Mouse (Mus musculus): ENCODE data around the gene Etv3. TPM values are rescaled to one million over a fixed set of nuclear protein-coding genes. Genes with fewer than 3 reads are reported as not detected.
A peak's percentile ranks its signal among the peaks of the same experiment; 100 is the strongest.
"Not testable (repeated sequence)": the region's sequence is repeated elsewhere in the genome, so short reads cannot be mapped to it uniquely, and the experiment has no call there.

Gene Etv3
- polyA plus RNA-seq, 1 experiment from 2014 or later = 8.4 TPM

DNA sequence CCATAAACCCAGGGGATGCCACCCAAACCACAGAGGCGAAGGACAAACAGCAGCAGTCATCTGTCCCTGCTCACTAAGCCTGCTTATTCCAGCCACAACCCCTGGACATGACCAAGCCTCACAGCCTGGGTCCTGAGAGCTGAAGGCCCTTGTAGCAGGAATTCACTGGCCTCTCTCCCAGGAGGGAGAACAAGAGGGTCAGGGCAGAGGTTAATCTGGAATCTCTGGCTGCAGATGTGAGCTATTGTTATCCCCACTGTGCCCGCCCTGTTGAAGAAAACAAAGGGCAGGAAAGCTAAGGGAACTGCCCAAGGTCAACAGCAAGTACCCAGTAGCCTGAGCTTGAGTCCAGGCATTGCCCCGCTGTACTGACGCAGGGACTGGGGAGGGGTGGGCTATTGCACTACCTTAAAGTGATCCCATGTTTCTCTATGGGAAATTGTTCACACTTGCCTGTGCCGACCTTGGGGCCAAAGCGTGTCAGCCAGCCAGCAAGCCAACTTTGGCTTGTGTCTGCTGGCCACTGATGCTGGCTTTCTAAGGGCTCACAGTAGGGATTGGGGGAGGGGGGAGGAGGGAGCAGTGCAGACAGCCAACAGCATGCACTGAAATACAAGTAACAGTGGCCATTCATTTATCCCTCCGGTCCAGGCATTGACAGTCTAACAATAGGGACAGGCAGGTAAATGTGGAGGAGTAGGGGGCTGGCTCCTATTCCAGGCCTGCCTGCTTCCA, 17.4 kb downstream of the Etv3 start:
- no peaks in the 10 kb centered on the region for H3K27me3 ChIP-seq (ENCODE audit: control insufficient read depth, insufficient read depth, low read length)
- H3K27ac ChIP-seq (ENCODE audit: low read depth, low read length) = no peak overlapping the region
- whole genome bisulfite sequencing = 40% methylated on average over 7 of the region's 7 CpGs
- H3K9ac ChIP-seq (ENCODE audit: low read depth, low read length) = no peak overlapping the region
- no peaks in the 10 kb centered on the region for H3K9me3 ChIP-seq (ENCODE audit: control insufficient read depth, low read length)
- H3K4me2 ChIP-seq (replicated peaks; ENCODE audit: low read depth, low read length) = no peak overlapping the region
- H3K4me1 ChIP-seq (replicated peaks; ENCODE audit: control insufficient read depth, insufficient read depth, low read length) = peaks cover 8% of the 10 kb centered on the region; the same call in 1 of the 2 replicates
- DNase-seq (ENCODE audit: low spot score) = peak; percentile 37
- H3K36me3 ChIP-seq (ENCODE audit: control insufficient read depth, insufficient read depth, low read length) = no peaks in the 10 kb centered on the region
- ATAC-seq (ENCODE audit: low FRiP score) = no peak
- no peak overlapping the region for H3K4me3 ChIP-seq (ENCODE audit: low read depth, low read length)

- DNase-seq (ENCODE audit: low spot score) (no peak), ATAC-seq (ENCODE audit: low FRiP score) (no peak)
- Histone ChIP-seq H3K36me3 (ENCODE audit: control insufficient read depth, insufficient read depth, low read length) (no peaks in the 10 kb centered on the region), H3K9me3 (ENCODE audit: control insufficient read depth, low read length) (no peaks in the 10 kb centered on the region), H3K9ac (ENCODE audit: low read depth, low read length) (no peak overlapping the region), H3K4me2 (replicated peaks; ENCODE audit: low read depth, low read length) (no peak overlapping the region), H3K4me1 (replicated peaks; ENCODE audit: control insufficient read depth, insufficient read depth, low read length) (peaks cover 8% of the 10 kb centered on the region; the same call in 1 of the 2 replicates), H3K4me3 (ENCODE audit: low read depth, low read length) (no peak overlapping the region), H3K27ac (ENCODE audit: low read depth, low read length) (0 out of 2 replicates have a peak overlapping the region, but pooled peaks have one; percentile 58), H3K27me3 (ENCODE audit: control insufficient read depth, insufficient read depth, low read length) (no peaks in the 10 kb centered on the region)
- 80% methylated on average over 3 of the region's 3 CpGs for WGBS
These were observed 20.3 kb downstream of the Etv3 start for GRCm38 (mm10) chr3:87545554-87545953.

GRCm38 (mm10) chr3:87546291-87546721, 21.1 kb downstream of the Etv3 start:
- 77% methylated on average over 10 of the region's 10 CpGs for WGBS
- Histone ChIP-seq H3K9ac (ENCODE audit: low read depth, low read length) (no peak overlapping the region), H3K36me3 (ENCODE audit: control insufficient read depth, insufficient read depth, low read length) (no peaks in the 10 kb centered on the region), H3K9me3 (ENCODE audit: control insufficient read depth, low read length) (no peaks in the 10 kb centered on the region), H3K4me1 (replicated peaks; ENCODE audit: control insufficient read depth, insufficient read depth, low read length) (peaks cover 7% of the 10 kb centered on the region; the same call in 1 of the 2 replicates), H3K4me2 (replicated peaks; ENCODE audit: low read depth, low read length) (no peak overlapping the region), H3K4me3 (ENCODE audit: low read depth, low read length) (no peak overlapping the region), H3K27ac (ENCODE audit: low read depth, low read length) (peak overlapping the region; percentile 58), H3K27me3 (ENCODE audit: control insufficient read depth, insufficient read depth, low read length) (peaks cover 5% of the 10 kb centered on the region)
- DNase-seq (ENCODE audit: low spot score) = no peak
- no peak for ATAC-seq (ENCODE audit: low FRiP score)

- DNase-seq (ENCODE audit: low spot score) (no peak), ATAC-seq (ENCODE audit: low FRiP score) (no peak)
- no peak overlapping the region for H3K4me3 ChIP-seq (ENCODE audit: low read depth, low read length)
- H3K27ac ChIP-seq (ENCODE audit: low read depth, low read length) = no peak overlapping the region
- H3K9me3 ChIP-seq (ENCODE audit: control insufficient read depth, low read length) = no peaks in the 10 kb centered on the region
- 33% methylated on average over 14 of the region's 14 CpGs for WGBS
- H3K36me3 ChIP-seq (ENCODE audit: control insufficient read depth, insufficient read depth, low read length) = no peaks in the 10 kb centered on the region
- H3K9ac ChIP-seq (ENCODE audit: low read depth, low read length) = no peak overlapping the region
- H3K4me1 ChIP-seq (replicated peaks; ENCODE audit: control insufficient read depth, insufficient read depth, low read length) = no peaks in the 10 kb centered on the region; the same call in 1 of the 2 replicates
- peaks cover 6% of the 10 kb centered on the region for H3K27me3 ChIP-seq (ENCODE audit: control insufficient read depth, insufficient read depth, low read length)
- no peak overlapping the region for H3K4me2 ChIP-seq (replicated peaks; ENCODE audit: low read depth, low read length)
These were observed 24.7 kb downstream of the Etv3 start for GRCm38 (mm10) chr3:87549908-87550307.

- H3K9me3 ChIP-seq (ENCODE audit: control insufficient read depth, low read length) = no peaks in the 10 kb centered on the region
- no peak overlapping the region for H3K9ac ChIP-seq (ENCODE audit: low read depth, low read length)
- no peak overlapping the region for H3K4me3 ChIP-seq (ENCODE audit: low read depth, low read length)
- H3K4me1 ChIP-seq (replicated peaks; ENCODE audit: control insufficient read depth, insufficient read depth, low read length) = no peaks in the 10 kb centered on the region
- ATAC-seq (ENCODE audit: low FRiP score) (no peak), DNase-seq (ENCODE audit: low spot score) (no peak)
- H3K4me2 ChIP-seq (replicated peaks; ENCODE audit: low read depth, low read length) = no peak overlapping the region
- peaks cover 6% of the 10 kb centered on the region for H3K27me3 ChIP-seq (ENCODE audit: control insufficient read depth, insufficient read depth, low read length)
- no peak overlapping the region for H3K27ac ChIP-seq (ENCODE audit: low read depth, low read length)
- no peaks in the 10 kb centered on the region for H3K36me3 ChIP-seq (ENCODE audit: control insufficient read depth, insufficient read depth, low read length)
- 87% methylated on average over 4 of the region's 4 CpGs for whole genome bisulfite sequencing
These were observed 27.1 kb downstream of the Etv3 start for GRCm38 (mm10) chr3:87552327-87552726.

- no peak overlapping the region for H3K9ac ChIP-seq (ENCODE audit: low read depth, low read length)
- no peaks in the 10 kb centered on the region for H3K9me3 ChIP-seq (ENCODE audit: control insufficient read depth, low read length)
- WGBS = 85% methylated on average over 11 of the region's 11 CpGs
- H3K4me2 ChIP-seq (replicated peaks; ENCODE audit: low read depth, low read length) = no peak overlapping the region
- H3K27ac ChIP-seq (ENCODE audit: low read depth, low read length) = no peak overlapping the region
- H3K27me3 ChIP-seq (ENCODE audit: control insufficient read depth, insufficient read depth, low read length) = peaks cover 6% of the 10 kb centered on the region
- no peaks in the 10 kb centered on the region for H3K36me3 ChIP-seq (ENCODE audit: control insufficient read depth, insufficient read depth, low read length)
- ATAC-seq (ENCODE audit: low FRiP score) = no peak
- no peak for DNase-seq (ENCODE audit: low spot score)
- no peak overlapping the region for H3K4me3 ChIP-seq (ENCODE audit: low read depth, low read length)
- H3K4me1 ChIP-seq (replicated peaks; ENCODE audit: control insufficient read depth, insufficient read depth, low read length) = no peaks in the 10 kb centered on the region
These were observed 28.2 kb downstream of the Etv3 start for GRCm38 (mm10) chr3:87553196-87553935.

GRCm38 (mm10) chr3:87554859-87555258, 29.7 kb downstream of the Etv3 start:
- not testable (repeated sequence) for H3K9ac ChIP-seq (ENCODE audit: low read depth, low read length)

GRCm38 (mm10) chr3:87556109-87556531, 30.9 kb downstream of the Etv3 start:
- Histone ChIP-seq H3K36me3 (ENCODE audit: control insufficient read depth, insufficient read depth, low read length) (no peaks in the 10 kb centered on the region), H3K27ac (ENCODE audit: low read depth, low read length) (no peak overlapping the region), H3K4me1 (replicated peaks; ENCODE audit: control insufficient read depth, insufficient read depth, low read length) (no peaks in the 10 kb centered on the region), H3K9me3 (ENCODE audit: control insufficient read depth, low read length) (no peaks in the 10 kb centered on the region), H3K9ac (ENCODE audit: low read depth, low read length) (no peak overlapping the region), H3K4me2 (replicated peaks; ENCODE audit: low read depth, low read length) (no peak overlapping the region), H3K4me3 (ENCODE audit: low read depth, low read length) (no peak overlapping the region), H3K27me3 (ENCODE audit: control insufficient read depth, insufficient read depth, low read length) (peaks cover 3% of the 10 kb centered on the region)
- WGBS = 72% methylated on average over 3 of the region's 3 CpGs
- no peak for ATAC-seq (ENCODE audit: low FRiP score)
- no peak for DNase-seq (ENCODE audit: low spot score)

More at GRCm38 (mm10) chr3:87554859-87555258, 29.7 kb downstream of the Etv3 start:
- not testable (repeated sequence) for DNase-seq (ENCODE audit: low spot score); H3K36me3 ChIP-seq (ENCODE audit: control insufficient read depth, insufficient read depth, low read length); H3K4me3 ChIP-seq (ENCODE audit: low read depth, low read length); H3K4me2 ChIP-seq (replicated peaks; ENCODE audit: low read depth, low read length); ATAC-seq (ENCODE audit: low FRiP score); H3K9me3 ChIP-seq (ENCODE audit: control insufficient read depth, low read length); H3K4me1 ChIP-seq (replicated peaks; ENCODE audit: control insufficient read depth, insufficient read depth, low read length); H3K27me3 ChIP-seq (ENCODE audit: control insufficient read depth, insufficient read depth, low read length); H3K27ac ChIP-seq (ENCODE audit: low read depth, low read length)
- WGBS = 83% methylated on average over 12 of the region's 13 CpGs

Measured in hindbrain, embryonic 11.5 days (tissue).